Mouse (Mus musculus) bone marrow macrophage, adult 2 months (primary cell): ENCODE measurements at regions not wholly inside any gene's neighbourhood (a gene's known extent, or its start where the extent isn't known, plus 50 kb on each side); places are given as distances from the start of the nearest gene placed in this dataset.
A peak's percentile ranks its signal among the peaks of the same experiment; 100 is the strongest.

ENCODE experiments used
- H3K27ac ChIP-seq: 2 replicates; pipeline ENCODE4 v1.5.1; 2012; ENCODE audit warnings: low read depth, low read length; ENCODE audit not compliant: insufficient read depth
- H3K4me1 ChIP-seq: 2 replicates; pipeline ENCODE4 v1.6.1; 2012; ENCODE audit warnings: low read length; ENCODE audit not compliant: control insufficient read depth, insufficient read depth
- H3K4me3 ChIP-seq: 2 replicates; pipeline ENCODE4 v1.5.1; 2012; ENCODE audit warnings: mild to moderate bottlenecking, low read length, moderate library complexity; ENCODE audit not compliant: insufficient read depth
- CTCF ChIP-seq: IDR thresholded peaks from 2 replicates; pipeline ENCODE4 v1.5.1; 2012; ENCODE audit warnings: low read depth, mild to moderate bottlenecking, low read length, moderate library complexity
- POLR2A ChIP-seq: IDR thresholded peaks from 2 replicates; pipeline ENCODE4 v1.6.1; 2012; ENCODE audit warnings: mild to moderate bottlenecking, low read depth, low read length, borderline replicate concordance

DNA sequence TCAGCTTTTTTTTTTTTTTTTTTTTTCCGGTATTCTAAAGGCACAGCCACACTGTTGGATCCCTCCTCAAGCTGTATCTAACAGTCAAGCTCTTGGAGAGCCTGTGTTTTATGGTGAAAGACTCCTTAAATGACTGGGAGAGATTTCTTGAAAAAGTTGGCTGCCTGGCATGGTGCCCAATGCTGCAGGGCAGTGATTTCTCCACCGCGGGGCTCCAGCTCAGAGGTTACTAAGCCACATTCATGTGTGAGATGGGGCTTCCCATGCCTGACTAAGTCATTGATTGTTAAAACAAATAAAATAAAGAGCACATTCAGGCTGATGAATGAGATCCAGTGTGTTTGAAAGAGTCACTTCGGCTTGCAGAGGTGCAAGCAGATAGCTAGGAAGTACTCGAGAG is 139.2 kb upstream of the Eci2 start:
- Histone ChIP-seq H3K4me1 (no peaks in the 10 kb centered on the region), H3K27ac (no peak overlapping the region), H3K4me3 (no peak overlapping the region)
- TF ChIP-seq CTCF (no peak), POLR2A (no peak)

GRCm38 (mm10) chr13:35166831-35167541 is 140.1 kb upstream of the Eci2 start:
- no peak for TF ChIP-seq CTCF
- TF ChIP-seq POLR2A, result no peak
- no peak overlapping the region for H3K4me3 ChIP-seq
- H3K27ac ChIP-seq, result no peak overlapping the region
- H3K4me1 ChIP-seq, result no peaks in the 10 kb centered on the region

- H3K4me1 ChIP-seq, result peaks cover 5% of the 10 kb centered on the region
- no peak overlapping the region for H3K27ac ChIP-seq
- TF ChIP-seq CTCF (no peak), POLR2A (no peak)
- H3K4me3 ChIP-seq, result no peak overlapping the region
These were observed 144.8 kb upstream of the Eci2 start for GRCm38 (mm10) chr13:35171562-35172254.

GRCm38 (mm10) chr13:35173522-35173921 is 146.6 kb upstream of the Eci2 start:
- Histone ChIP-seq H3K4me3 (no peak overlapping the region), H3K4me1 (peaks cover 16% of the 10 kb centered on the region), H3K27ac (no peak overlapping the region)
- TF ChIP-seq POLR2A (no peak), CTCF (no peak)

DNA sequence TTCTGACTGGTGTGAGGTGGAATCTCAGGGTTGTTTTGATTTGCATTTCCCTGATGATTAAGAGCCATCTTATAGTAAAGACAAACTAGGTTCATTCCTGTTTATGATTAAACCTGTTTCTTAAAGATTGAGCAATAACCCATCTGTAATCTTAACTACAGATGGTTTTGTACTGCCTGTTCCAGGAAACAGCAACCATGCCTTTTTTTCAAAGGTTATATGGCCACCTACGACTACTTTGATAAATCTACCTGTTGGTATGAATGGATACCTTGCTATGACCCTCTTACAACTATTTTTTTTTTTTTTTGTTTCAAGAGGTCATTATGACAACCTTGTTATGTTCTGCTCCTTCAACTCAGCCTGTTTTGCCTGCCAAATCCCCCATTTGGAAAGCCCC is 148.7 kb upstream of the Eci2 start:
- no peak for TF ChIP-seq CTCF
- TF ChIP-seq POLR2A, result no peak
- H3K4me3 ChIP-seq, result no peak overlapping the region
- H3K27ac ChIP-seq, result no peak overlapping the region
- H3K4me1 ChIP-seq, result peaks cover 19% of the 10 kb centered on the region

GRCm38 (mm10) chr13:35177305-35177704 is 150.4 kb upstream of the Eci2 start:
- Histone ChIP-seq H3K27ac (0 out of 2 replicates have a peak overlapping the region, but pooled peaks have one; percentile 13), H3K4me3 (no peak overlapping the region), H3K4me1 (peaks cover 19% of the 10 kb centered on the region)
- TF ChIP-seq CTCF (no peak), POLR2A (no peak)

GRCm38 (mm10) chr13:35189028-35189711 is 162.3 kb upstream of the Eci2 start:
- Histone ChIP-seq H3K27ac (no peak overlapping the region), H3K4me3 (no peak overlapping the region)
- no peak for TF ChIP-seq CTCF
- no peak for TF ChIP-seq POLR2A

GRCm38 (mm10) chr13:35202069-35202468 is 175.2 kb upstream of the Eci2 start:
- Histone ChIP-seq H3K27ac (no peak overlapping the region), H3K4me1 (peaks cover 6% of the 10 kb centered on the region), H3K4me3 (no peak overlapping the region)
- no peak for TF ChIP-seq POLR2A
- TF ChIP-seq CTCF, result no peak

More at GRCm38 (mm10) chr13:35189028-35189711, 162.3 kb upstream of the Eci2 start:
- no peaks in the 10 kb centered on the region for H3K4me1 ChIP-seq

- Histone ChIP-seq H3K27ac (no peak overlapping the region), H3K4me3 (no peak overlapping the region), H3K4me1 (peaks cover 20% of the 10 kb centered on the region)
- TF ChIP-seq CTCF (no peak), POLR2A (no peak)
These were observed 181.4 kb upstream of the Eci2 start for GRCm38 (mm10) chr13:35208319-35208718.

GRCm38 (mm10) chr13:35209551-35209950 is 182.7 kb upstream of the Eci2 start:
- Histone ChIP-seq H3K4me3 (no peak overlapping the region; the same call in 1 of the 2 replicates), H3K27ac (peak overlapping the region; percentile 80), H3K4me1 (peaks cover 20% of the 10 kb centered on the region)
- TF ChIP-seq POLR2A (no peak), CTCF (no peak)

GRCm38 (mm10) chr13:35211834-35212233 is 184.9 kb upstream of the Eci2 start:
- peaks cover 20% of the 10 kb centered on the region for H3K4me1 ChIP-seq
- H3K27ac ChIP-seq, result no peak overlapping the region
- TF ChIP-seq POLR2A, result no peak
- no peak for TF ChIP-seq CTCF
- H3K4me3 ChIP-seq, result no peak overlapping the region
